Mouse (Mus musculus): ENCODE results near the gene Nos1ap.

GRCm38 (mm10) chr1:170520206-170520605, 69.5 kb downstream of the Nos1ap start:
- no peak for TF ChIP-seq CTCF (IDR thresholded peaks at IDR 0.05; ENCODE audit: borderline replicate concordance, extremely low read depth, insufficient read depth, insufficient read length)
- no peak for TF ChIP-seq POLR2A (IDR thresholded peaks at IDR 0.05; ENCODE audit: borderline replicate concordance, extremely low read depth, insufficient read depth, insufficient read length, poor library complexity, severe bottlenecking)
